Mouse (Mus musculus): ENCODE data around the gene Gm28048. TPM values are rescaled to one million over a fixed set of nuclear protein-coding genes. Genes with fewer than 3 reads are reported as not detected.

The Gm28048 gene
- total and polyA plus RNA-seq, 2 experiments from 2014 or later = 3.4 TPM; not detected in 1

GRCm38 (mm10) chr11:22981543-22981950 is 343 bp downstream of the Gm28048 start:
- no peak for TF ChIP-seq CTCF (IDR thresholded peaks at IDR 0.05; ENCODE audit: low read depth)
- ATAC-seq = peak; percentile 48
- no peaks in the 10 kb centered on the region for H3K9me3 ChIP-seq (ENCODE audit: low read length)
- WGBS = 2% methylated on average over 12 of the region's 12 CpGs
- no peak for DNase-seq (ENCODE audit: low spot score)
- H3K4me2 ChIP-seq (ENCODE audit: low read depth, low read length) = peak overlapping the region; percentile 89
- peaks cover 7% of the 10 kb centered on the region; the same call in 1 of the 2 replicates for H3K36me3 ChIP-seq (ENCODE audit: insufficient read depth, low read length)
- H3K9ac ChIP-seq (replicated peaks; ENCODE audit: low read length) = peak overlapping the region; percentile 69
- peak overlapping the region; percentile 86 for H3K27ac ChIP-seq
- H3K27me3 ChIP-seq (ENCODE audit: insufficient read depth, low read length) = no peaks in the 10 kb centered on the region
- peak overlapping the region; percentile 53 for H3K4me3 ChIP-seq (ENCODE audit: low read length)
- H3K4me1 ChIP-seq (ENCODE audit: insufficient read depth, low read length) = peaks cover 5% of the 10 kb centered on the region

GRCm38 (mm10) chr11:22981041-22981440 is 849 bp downstream of the Gm28048 start:
- ATAC-seq = no peak
- peak overlapping the region; percentile 89 for H3K4me2 ChIP-seq (ENCODE audit: low read depth, low read length)
- H3K4me1 ChIP-seq (ENCODE audit: insufficient read depth, low read length) = peaks cover 5% of the 10 kb centered on the region
- DNase-seq (ENCODE audit: low spot score) = no peak
- WGBS = 56% methylated on average over 4 of the region's 4 CpGs
- H3K9ac ChIP-seq (replicated peaks; ENCODE audit: low read length) = peak overlapping the region; percentile 69
- H3K4me3 ChIP-seq (ENCODE audit: low read length) = peak overlapping the region; percentile 53
- no peak for TF ChIP-seq CTCF (IDR thresholded peaks at IDR 0.05; ENCODE audit: low read depth)
- H3K9me3 ChIP-seq (ENCODE audit: low read length) = no peaks in the 10 kb centered on the region
- H3K27me3 ChIP-seq (ENCODE audit: insufficient read depth, low read length) = no peaks in the 10 kb centered on the region
- no peak overlapping the region for H3K27ac ChIP-seq
- H3K36me3 ChIP-seq (ENCODE audit: insufficient read depth, low read length) = peaks cover 8% of the 10 kb centered on the region; the same call in 1 of the 2 replicates

- H3K4me2 ChIP-seq (ENCODE audit: low read depth, low read length) = no peak overlapping the region
- TF ChIP-seq CTCF (IDR thresholded peaks at IDR 0.05; ENCODE audit: low read depth) = no peak
- no peaks in the 10 kb centered on the region for H3K27me3 ChIP-seq (ENCODE audit: insufficient read depth, low read length)
- H3K9ac ChIP-seq (replicated peaks; ENCODE audit: low read length) = no peak overlapping the region
- H3K4me1 ChIP-seq (ENCODE audit: insufficient read depth, low read length) = peaks cover 5% of the 10 kb centered on the region
- H3K27ac ChIP-seq = no peak overlapping the region
- no peak for ATAC-seq
- WGBS = 83% methylated on average over 1 of the region's 1 CpGs
- H3K9me3 ChIP-seq (ENCODE audit: low read length) = no peaks in the 10 kb centered on the region
- no peak overlapping the region for H3K4me3 ChIP-seq (ENCODE audit: low read length)
- peaks cover 8% of the 10 kb centered on the region; the same call in 1 of the 2 replicates for H3K36me3 ChIP-seq (ENCODE audit: insufficient read depth, low read length)
- no peak for DNase-seq (ENCODE audit: low spot score)
These were observed 2.7 kb downstream of the Gm28048 start for GRCm38 (mm10) chr11:22979221-22979620.

GRCm38 (mm10) chr11:22978711-22979110 is 3.2 kb downstream of the Gm28048 start:
- WGBS = 32% methylated on average over 1 of the region's 1 CpGs
- no peaks in the 10 kb centered on the region for H3K9me3 ChIP-seq (ENCODE audit: low read length)
- H3K36me3 ChIP-seq (ENCODE audit: insufficient read depth, low read length) = peaks cover 8% of the 10 kb centered on the region; the same call in 1 of the 2 replicates
- H3K9ac ChIP-seq (replicated peaks; ENCODE audit: low read length) = no peak overlapping the region
- H3K4me2 ChIP-seq (ENCODE audit: low read depth, low read length) = no peak overlapping the region
- H3K4me1 ChIP-seq (ENCODE audit: insufficient read depth, low read length) = peaks cover 5% of the 10 kb centered on the region
- no peak for TF ChIP-seq CTCF (IDR thresholded peaks at IDR 0.05; ENCODE audit: low read depth)
- ATAC-seq (peak; percentile 27; the same call in 1 of the 2 replicates), DNase-seq (ENCODE audit: low spot score) (peak; percentile 69)
- no peak overlapping the region for H3K27ac ChIP-seq
- no peaks in the 10 kb centered on the region for H3K27me3 ChIP-seq (ENCODE audit: insufficient read depth, low read length)
- no peak overlapping the region for H3K4me3 ChIP-seq (ENCODE audit: low read length)

GRCm38 (mm10) chr11:22978215-22978614 is 3.7 kb downstream of the Gm28048 start:
- no peak for TF ChIP-seq CTCF (IDR thresholded peaks at IDR 0.05; ENCODE audit: low read depth)
- Histone ChIP-seq H3K4me3 (ENCODE audit: low read length) (no peak overlapping the region), H3K9ac (replicated peaks; ENCODE audit: low read length) (no peak overlapping the region), H3K27me3 (ENCODE audit: insufficient read depth, low read length) (no peaks in the 10 kb centered on the region), H3K9me3 (ENCODE audit: low read length) (no peaks in the 10 kb centered on the region), H3K4me2 (ENCODE audit: low read depth, low read length) (no peak overlapping the region), H3K4me1 (ENCODE audit: insufficient read depth, low read length) (peaks cover 5% of the 10 kb centered on the region), H3K27ac (no peak overlapping the region), H3K36me3 (ENCODE audit: insufficient read depth, low read length) (peaks cover 8% of the 10 kb centered on the region; the same call in 1 of the 2 replicates)
- DNase-seq (ENCODE audit: low spot score) (no peak), ATAC-seq (no peak)
- 82% methylated on average over 3 of the region's 3 CpGs for WGBS

GRCm38 (mm10) chr11:22973599-22973998 is 8.3 kb downstream of the Gm28048 start:
- 55% methylated on average over 14 of the region's 14 CpGs for WGBS
- H3K4me1 ChIP-seq (ENCODE audit: insufficient read depth, low read length) = no peaks in the 10 kb centered on the region
- TF ChIP-seq CTCF (IDR thresholded peaks at IDR 0.05; ENCODE audit: low read depth) = no peak
- DNase-seq (ENCODE audit: low spot score) (no peak), ATAC-seq (no peak)
- H3K9ac ChIP-seq (replicated peaks; ENCODE audit: low read length) = peak overlapping the region; percentile 55
- H3K36me3 ChIP-seq (ENCODE audit: insufficient read depth, low read length) = peaks cover 8% of the 10 kb centered on the region; the same call in 1 of the 2 replicates
- H3K9me3 ChIP-seq (ENCODE audit: low read length) = no peaks in the 10 kb centered on the region
- H3K27me3 ChIP-seq (ENCODE audit: insufficient read depth, low read length) = no peaks in the 10 kb centered on the region
- peak overlapping the region; percentile 70 for H3K27ac ChIP-seq
- H3K4me2 ChIP-seq (ENCODE audit: low read depth, low read length) = peak overlapping the region; percentile 64
- peak overlapping the region; percentile 44 for H3K4me3 ChIP-seq (ENCODE audit: low read length)

- H3K4me3 ChIP-seq (ENCODE audit: low read length) = peak overlapping the region; percentile 44
- no peaks in the 10 kb centered on the region for H3K9me3 ChIP-seq (ENCODE audit: low read length)
- H3K4me2 ChIP-seq (ENCODE audit: low read depth, low read length) = peak overlapping the region; percentile 64
- ATAC-seq (peak; percentile 72), DNase-seq (ENCODE audit: low spot score) (peak; percentile 84)
- peaks cover 4% of the 10 kb centered on the region; the same call in 1 of the 2 replicates for H3K36me3 ChIP-seq (ENCODE audit: insufficient read depth, low read length)
- 48% methylated on average over 45 of the region's 46 CpGs for WGBS
- peak overlapping the region; percentile 74 for H3K27ac ChIP-seq
- no peak for TF ChIP-seq CTCF (IDR thresholded peaks at IDR 0.05; ENCODE audit: low read depth)
- no peaks in the 10 kb centered on the region for H3K27me3 ChIP-seq (ENCODE audit: insufficient read depth, low read length)
- no peaks in the 10 kb centered on the region for H3K4me1 ChIP-seq (ENCODE audit: insufficient read depth, low read length)
- peak overlapping the region; percentile 57 for H3K9ac ChIP-seq (replicated peaks; ENCODE audit: low read length)
These were observed 9.0 kb downstream of the Gm28048 start for GRCm38 (mm10) chr11:22972746-22973526.
